ENCODE assay signal across 14 mouse cellular contexts in genomic region chr16:35315496-35315895, GRCm38 (mm10).
"Had no signal": no experiment of that assay in that cellular context is flagged by ENCODE, and none has a peak within 500 bp of the region (broad histone marks: within the 10 kb centered on the region; RNA-seq: fewer than 3 reads in every experiment).

No protein-coding gene starts in this region.

- H3K4me1 ChIP-seq: neural tube, embryonic 12.5 days; stomach, embryonic 15.5 days had no signal

- H3K27ac ChIP-seq: lung, embryonic 15.5 days; macrophage; midbrain, embryonic 13.5 days; midbrain, embryonic 15.5 days; neural tube, embryonic 12.5 days; stomach, embryonic 15.5 days; stomach, postnatal 0 days had no signal

- H3K9ac ChIP-seq: lung, embryonic 15.5 days; midbrain, embryonic 13.5 days; midbrain, embryonic 15.5 days; neural tube, embryonic 12.5 days; stomach, embryonic 15.5 days had no signal

- H3K4me3 ChIP-seq: lung, embryonic 15.5 days; megakaryocyte, embryonic 14.5 days; midbrain, embryonic 13.5 days; midbrain, embryonic 15.5 days; neural tube, embryonic 12.5 days; stomach, embryonic 15.5 days had no signal

- DNase-seq: lung, postnatal 14 days; lung, postnatal 36 days; right cerebral cortex, postnatal 14 days; thymus, adult 2 months; thymus, postnatal 25 days; thymus, postnatal 4 days had no signal

- H3K9me3 ChIP-seq: lung, embryonic 15.5 days; megakaryocyte, embryonic 14.5 days; midbrain, embryonic 13.5 days; midbrain, embryonic 15.5 days; neural tube, embryonic 12.5 days; stomach, embryonic 15.5 days had no signal

- H3K27me3 ChIP-seq: lung, embryonic 15.5 days; megakaryocyte, embryonic 14.5 days; midbrain, embryonic 13.5 days; midbrain, embryonic 15.5 days; neural tube, embryonic 12.5 days; stomach, embryonic 15.5 days had no signal
